Mouse (Mus musculus) heart, embryonic 16.5 days (tissue): ENCODE measurements around the gene Fez2. TPM values are rescaled to one million over a fixed set of nuclear protein-coding genes. Genes with fewer than 3 reads are reported as not detected.

Experiments
- ATAC-seq: fragments of 200-750 bp; cut with Nextera tagmentation; replicated peaks from 2 replicates; pipeline ENCODE4 v1.8.0; 2017; ENCODE audit warnings: moderate number of reproducible peaks; ENCODE audit not compliant: insufficient read depth, low FRiP score; ENCODE audit errors: extremely low read depth
- H3K27ac ChIP-seq: fragments of 300-500 bp; sonication (generic); 2 replicates; pipeline ENCODE4 v1.5.1; 2014; ENCODE audit warnings: mild to moderate bottlenecking, low read length, control low read depth, moderate library complexity
- H3K27me3 ChIP-seq: fragments of 300-500 bp; sonication (generic); 2 replicates; pipeline ENCODE4 v1.6.1; 2014; ENCODE audit warnings: low read length, mixed read lengths; ENCODE audit not compliant: control insufficient read depth, insufficient read depth
- H3K36me3 ChIP-seq: fragments of 300-500 bp; sonication (generic); 2 replicates; pipeline ENCODE4 v1.6.1; 2014; ENCODE audit not compliant: control insufficient read depth, insufficient read depth
- H3K4me1 ChIP-seq: fragments of 300-500 bp; sonication (generic); 2 replicates; pipeline ENCODE4 v1.6.1; 2014; ENCODE audit warnings: low read length, mixed read lengths; ENCODE audit not compliant: control insufficient read depth, insufficient read depth
- H3K4me2 ChIP-seq: fragments of 300-500 bp; sonication (generic); 2 replicates; pipeline ENCODE4 v1.6.1; 2014; ENCODE audit warnings: low read depth, mild to moderate bottlenecking, control low read depth, low read length
- H3K4me3 ChIP-seq: fragments of 300-500 bp; sonication (generic); 2 replicates; pipeline ENCODE4 v1.5.1; 2014; ENCODE audit warnings: mild to moderate bottlenecking, control low read depth, low read length
- H3K9ac ChIP-seq: fragments of 300-500 bp; sonication (generic); 2 replicates; pipeline ENCODE4 v1.6.1; 2014; ENCODE audit warnings: low read length, control low read depth
- H3K9me3 ChIP-seq: fragments of 300-500 bp; sonication (generic); replicated peaks from 2 replicates; pipeline ENCODE4 v1.6.1; 2016; ENCODE audit warnings: low read length; ENCODE audit not compliant: control insufficient read depth
- WGBS: fragments of 180-500 bp; shearing (Covaris S2); extraction: QIAGEN DNeasy Blood & Tissue Kit; methylation state at CpG from one replicate; pipeline ENCODE4 v1.1.7; 2014; 5-methylcytosine and 5-hydroxymethylcytosine counted together
- polyA plus RNA-seq: library from polyadenylated mRNA; unstranded; fragments of >200 nt; fragmentation: Nextera tagmentation; extraction: Ambion mirVana; gene quantifications from 2 replicates; pipeline ENCODE4 v1.2.1, GENCODE M21; 2015

Gene Fez2
- polyA plus RNA-seq, 1 experiment from 2014 or later = 62.9 TPM

GRCm38 (mm10) chr17:78403229-78403628 is 14.7 kb downstream of the Fez2 start:
- Histone ChIP-seq H3K27ac (no peak overlapping the region), H3K9me3 (no peaks in the 10 kb centered on the region), H3K9ac (no peak overlapping the region), H3K4me1 (peaks cover 23% of the 10 kb centered on the region), H3K36me3 (peaks cover 23% of the 10 kb centered on the region; the same call in 1 of the 2 replicates), H3K27me3 (no peaks in the 10 kb centered on the region), H3K4me2 (no peak overlapping the region), H3K4me3 (no peak overlapping the region)
- ATAC-seq = no peak
- WGBS = 61% methylated on average over 4 of the region's 4 CpGs

GRCm38 (mm10) chr17:78402174-78402573 is 15.8 kb downstream of the Fez2 start:
- no peak overlapping the region for H3K4me2 ChIP-seq
- peaks cover 20% of the 10 kb centered on the region; the same call in 1 of the 2 replicates for H3K36me3 ChIP-seq
- H3K4me1 ChIP-seq = peaks cover 22% of the 10 kb centered on the region
- no peak for ATAC-seq
- 71% methylated on average over 6 of the region's 6 CpGs for WGBS
- H3K4me3 ChIP-seq = no peak overlapping the region
- no peaks in the 10 kb centered on the region for H3K9me3 ChIP-seq
- no peaks in the 10 kb centered on the region for H3K27me3 ChIP-seq
- no peak overlapping the region for H3K9ac ChIP-seq
- H3K27ac ChIP-seq = no peak overlapping the region

DNA sequence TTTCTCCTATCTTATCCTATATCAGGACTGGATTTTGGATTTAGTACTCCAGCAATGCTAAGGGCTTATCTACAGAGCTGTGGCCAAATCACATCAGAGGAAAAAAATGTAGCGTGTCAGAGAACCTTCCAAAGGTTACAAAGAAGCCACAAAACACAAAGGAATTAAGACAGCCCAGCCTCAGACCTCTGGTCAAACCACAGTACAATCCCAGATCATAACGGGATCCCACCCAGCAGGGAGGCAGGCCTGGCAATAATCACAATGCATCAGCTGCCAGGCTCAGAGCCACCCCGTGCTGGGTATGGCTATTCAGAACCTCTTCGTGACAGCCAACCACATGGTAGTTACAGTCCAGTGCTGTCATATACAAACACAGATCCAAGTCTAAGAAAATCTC is 16.2 kb downstream of the Fez2 start:
- ATAC-seq = peak; percentile 17; the same call in 1 of the 2 replicates
- 47% methylated on average over 4 of the region's 4 CpGs for WGBS
- no peak overlapping the region for H3K4me3 ChIP-seq
- H3K9me3 ChIP-seq = no peaks in the 10 kb centered on the region
- peaks cover 20% of the 10 kb centered on the region; the same call in 1 of the 2 replicates for H3K36me3 ChIP-seq
- no peak overlapping the region for H3K27ac ChIP-seq
- H3K9ac ChIP-seq = no peak overlapping the region
- H3K4me1 ChIP-seq = peaks cover 20% of the 10 kb centered on the region
- no peak overlapping the region for H3K4me2 ChIP-seq
- no peaks in the 10 kb centered on the region for H3K27me3 ChIP-seq

DNA sequence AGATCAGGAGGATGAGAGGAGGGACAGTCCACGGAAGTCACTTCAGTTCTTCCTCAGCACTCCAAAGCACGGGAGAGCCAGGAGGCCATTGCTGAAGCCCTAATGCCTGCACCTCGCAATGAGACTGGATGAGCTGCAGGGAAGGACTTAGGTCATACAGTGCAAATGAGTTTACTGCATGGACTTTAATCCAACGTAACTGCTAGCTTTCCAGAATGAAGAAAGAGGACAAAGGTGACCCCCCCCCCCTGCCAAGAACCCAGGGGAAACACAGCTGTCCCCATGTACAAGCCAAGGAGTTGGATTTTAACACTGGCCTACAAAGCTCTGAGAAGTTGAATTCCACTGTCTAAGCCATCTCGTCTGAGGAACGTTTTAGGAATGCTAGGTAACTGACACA is 16.6 kb downstream of the Fez2 start:
- no peak overlapping the region for H3K4me3 ChIP-seq
- ATAC-seq = no peak
- peaks cover 20% of the 10 kb centered on the region; the same call in 1 of the 2 replicates for H3K36me3 ChIP-seq
- H3K27me3 ChIP-seq = no peaks in the 10 kb centered on the region
- peaks cover 20% of the 10 kb centered on the region for H3K4me1 ChIP-seq
- H3K27ac ChIP-seq = no peak overlapping the region
- H3K9me3 ChIP-seq = no peaks in the 10 kb centered on the region
- no peak overlapping the region for H3K9ac ChIP-seq
- 56% methylated on average over 6 of the region's 6 CpGs for whole genome bisulfite sequencing
- no peak overlapping the region for H3K4me2 ChIP-seq

- Histone ChIP-seq H3K4me1 (peaks cover 20% of the 10 kb centered on the region), H3K4me3 (no peak overlapping the region), H3K36me3 (peaks cover 22% of the 10 kb centered on the region; the same call in 1 of the 2 replicates), H3K27me3 (no peaks in the 10 kb centered on the region), H3K9ac (no peak overlapping the region), H3K27ac (peak overlapping the region; percentile 41; the same call in 1 of the 2 replicates), H3K9me3 (no peaks in the 10 kb centered on the region), H3K4me2 (no peak overlapping the region)
- WGBS = 64% methylated on average over 12 of the region's 12 CpGs
- no peak for ATAC-seq
Observed at GRCm38 (mm10) chr17:78400130-78400840, 17.7 kb downstream of the Fez2 start.

GRCm38 (mm10) chr17:78392401-78393087 is 25.4 kb downstream of the Fez2 start:
- Histone ChIP-seq H3K4me3 (no peak overlapping the region), H3K4me2 (no peak overlapping the region), H3K27ac (no peak overlapping the region), H3K9me3 (no peaks in the 10 kb centered on the region), H3K9ac (no peak overlapping the region), H3K27me3 (no peaks in the 10 kb centered on the region), H3K4me1 (0 out of 2 replicates have a peak, but pooled peaks cover 2% of the 10 kb centered on the region), H3K36me3 (peaks cover 7% of the 10 kb centered on the region; the same call in 1 of the 2 replicates)
- no peak for ATAC-seq
- whole genome bisulfite sequencing = 69% methylated on average over 9 of the region's 9 CpGs

DNA sequence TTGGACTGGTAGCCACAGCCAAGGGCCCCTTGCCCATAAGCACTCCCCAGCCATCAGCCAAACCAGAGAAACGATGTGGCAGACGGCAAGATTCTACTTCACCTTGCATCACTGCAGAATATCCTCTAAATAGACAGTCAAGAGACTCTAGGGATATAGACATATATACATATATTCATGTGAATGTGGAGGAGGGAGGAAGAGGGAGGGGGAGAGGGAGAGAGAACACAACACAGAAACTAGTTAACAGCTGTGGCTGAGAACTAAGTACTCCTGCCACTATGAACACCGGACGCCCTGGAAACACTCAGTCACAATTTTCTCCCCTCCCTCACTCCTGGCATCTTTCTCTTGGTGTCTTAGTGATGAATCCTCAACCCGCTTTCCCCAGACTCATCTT is 28.4 kb downstream of the Fez2 start:
- WGBS = 87% methylated on average over 5 of the region's 5 CpGs
- H3K36me3 ChIP-seq = peaks cover 6% of the 10 kb centered on the region; the same call in 1 of the 2 replicates

DNA sequence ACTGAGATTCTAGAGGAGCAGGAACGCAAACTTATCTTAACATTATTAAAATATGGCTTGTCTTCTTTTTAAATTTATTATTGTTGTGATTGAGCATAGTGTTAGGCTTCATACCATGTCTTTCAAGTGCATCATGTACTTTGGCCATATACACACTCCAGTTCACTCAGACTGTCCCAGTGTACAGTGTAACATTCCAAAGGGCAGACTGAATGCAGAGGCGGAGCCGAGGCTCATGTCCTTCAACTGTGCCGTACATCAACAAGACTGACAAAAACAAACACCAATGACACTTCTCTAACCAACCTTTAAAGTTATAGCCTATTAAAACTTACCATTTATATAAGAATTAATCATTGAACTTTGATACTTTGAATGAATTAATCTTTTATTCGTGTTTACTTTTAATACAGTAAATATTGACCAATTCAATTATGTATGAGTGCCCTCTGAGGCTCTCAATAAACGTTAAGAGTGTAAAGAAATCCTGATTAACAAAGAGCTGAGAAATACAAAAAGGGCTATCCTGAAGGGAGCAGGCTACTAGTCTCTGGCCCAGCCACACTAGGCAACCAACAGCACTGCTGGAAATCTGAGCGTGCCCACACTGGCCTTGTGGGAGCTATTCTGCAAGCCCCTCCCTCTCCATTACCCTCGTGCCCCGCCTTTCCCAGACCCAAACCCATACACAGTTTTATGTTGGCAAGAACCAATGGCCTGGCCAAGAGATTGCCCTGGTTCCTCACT is 29.7 kb downstream of the Fez2 start:
- H3K4me1 ChIP-seq = 0 out of 2 replicates have a peak, but pooled peaks cover 2% of the 10 kb centered on the region
- no peak overlapping the region for H3K9ac ChIP-seq
- no peak overlapping the region for H3K27ac ChIP-seq
- 73% methylated on average over 9 of the region's 9 CpGs for WGBS
- peaks cover 6% of the 10 kb centered on the region for H3K36me3 ChIP-seq
- H3K4me2 ChIP-seq = no peak overlapping the region
- H3K27me3 ChIP-seq = no peaks in the 10 kb centered on the region
- H3K9me3 ChIP-seq = no peaks in the 10 kb centered on the region
- no peak overlapping the region for H3K4me3 ChIP-seq
- no peak for ATAC-seq

More for the DNA sequence above, 28.4 kb downstream of the Fez2 start:
- Histone ChIP-seq H3K9me3 (no peaks in the 10 kb centered on the region), H3K9ac (no peak overlapping the region), H3K27me3 (no peaks in the 10 kb centered on the region), H3K4me3 (no peak overlapping the region), H3K4me2 (no peak overlapping the region), H3K4me1 (0 out of 2 replicates have a peak, but pooled peaks cover 2% of the 10 kb centered on the region), H3K27ac (no peak overlapping the region)
- no peak for ATAC-seq
